ENCODE assay signal across 23 mouse cellular contexts in the genomic region with DNA sequence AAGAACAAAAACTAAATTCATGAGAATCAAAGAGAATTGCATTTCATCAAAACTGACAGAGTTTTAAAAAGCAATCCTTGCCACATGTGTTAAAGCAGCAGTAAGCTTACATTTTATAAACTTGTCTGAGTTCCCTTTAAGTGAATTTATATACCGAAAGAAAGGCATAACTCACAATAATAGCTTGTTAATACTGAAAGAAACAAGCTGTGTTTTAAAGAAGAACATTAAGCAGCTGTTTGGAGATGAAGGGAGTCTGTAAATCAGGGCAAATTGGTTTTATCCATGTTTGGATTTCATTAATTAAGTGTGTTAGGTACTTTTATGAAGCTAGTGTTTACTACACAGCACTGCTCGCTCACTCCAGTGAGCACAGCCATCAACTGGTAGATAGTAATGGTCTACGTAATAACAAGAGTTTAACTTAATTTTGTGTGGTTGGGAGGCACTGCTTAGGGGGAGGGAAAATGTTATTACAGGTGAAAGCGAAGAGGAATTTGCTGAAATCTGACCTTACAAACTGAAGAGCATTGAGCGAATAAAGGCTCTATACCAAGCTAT.
DNase-seq lines count a peak whose midpoint lies in the region; ATAC-seq lines count a peak whose summit lies in the region.
"Had no signal": no experiment of that assay in that cellular context is flagged by ENCODE, and none has a peak within 500 bp of the region (broad histone marks: within the 10 kb centered on the region; RNA-seq: fewer than 3 reads in every experiment).

No protein-coding gene starts in this region.

- WGBS in kidney, embryonic 15.5 days = 30% methylated on average over 5 of the region's 5 CpGs
- 49% methylated on average over 5 of the region's 5 CpGs for WGBS in lung, embryonic 15.5 days
- 67% methylated on average over 5 of the region's 5 CpGs for whole genome bisulfite sequencing in forebrain, embryonic 14.5 days

- H3K4me2 ChIP-seq in kidney, embryonic 15.5 days = no peak overlapping the region
- no peak overlapping the region for H3K4me2 ChIP-seq in lung, embryonic 15.5 days
- H3K4me2 ChIP-seq in forebrain, embryonic 14.5 days (ENCODE audit: low read length) = no peak overlapping the region
- H3K4me2 ChIP-seq: embryonic facial prominence, embryonic 15.5 days; forebrain, embryonic 15.5 days; heart, embryonic 13.5 days; hindbrain, embryonic 15.5 days had no signal

- H3K9me3 ChIP-seq in kidney, embryonic 15.5 days (replicated peaks) = no peaks in the 10 kb centered on the region
- no peaks in the 10 kb centered on the region for H3K9me3 ChIP-seq in lung, embryonic 15.5 days
- H3K9me3 ChIP-seq in forebrain, embryonic 14.5 days (replicated peaks; ENCODE audit: control insufficient read depth, low read length) = no peaks in the 10 kb centered on the region
- H3K9me3 ChIP-seq: embryonic facial prominence, embryonic 15.5 days; forebrain, embryonic 10.5 days; forebrain, embryonic 15.5 days; G1E; heart, embryonic 13.5 days; hindbrain, embryonic 15.5 days had no signal

- peak; percentile 87 for ATAC-seq in kidney, embryonic 15.5 days (replicated peaks; ENCODE audit: low FRiP score)
- peak; percentile 67; the same call in 1 of the 2 replicates for ATAC-seq in lung, embryonic 15.5 days (ENCODE audit: borderline replicate concordance, extremely low read depth, low FRiP score, low TSS enrichment)
- no peak for ATAC-seq in forebrain, embryonic 14.5 days
- ATAC-seq: CD4-positive, CD25-positive, alpha-beta regulatory T cell, adult 4 months; forebrain, embryonic 15.5 days had no signal

- no peak overlapping the region for H3K4me3 ChIP-seq in kidney, embryonic 15.5 days (replicated peaks)
- no peak overlapping the region for H3K4me3 ChIP-seq in lung, embryonic 15.5 days
- no peak overlapping the region for H3K4me3 ChIP-seq in forebrain, embryonic 14.5 days (ENCODE audit: low read depth, low read length)
- H3K4me3 ChIP-seq: embryonic facial prominence, embryonic 15.5 days; erythroblast, embryonic 14.5 days; forebrain, embryonic 10.5 days; forebrain, embryonic 15.5 days; heart, embryonic 13.5 days; hindbrain, embryonic 15.5 days had no signal

- DNase-seq in embryo, embryonic 11 days = peak; percentile 7
- DNase-seq in embryo, embryonic 10 days (ENCODE audit: low spot score) = no peak
- DNase-seq in kidney, adult 18-20 months = no peak
- DNase-seq in lung, postnatal 36 days = no peak
- peak; percentile 59 for DNase-seq in forelimb bud, embryonic 11.5 days (ENCODE audit: low read depth, low spot score)
- no peak for DNase-seq in forebrain, embryonic 14.5 days (ENCODE audit: low spot score)
- DNase-seq: adrenal gland, adult 8-10 months; B cell, adult 2 months; cerebellum, adult 11 months; cerebellum, adult 8-10 months; cerebellum, postnatal 14 days; gastrocnemius, postnatal 14 days; heart, postnatal 36 days had no signal

- peaks cover 5% of the 10 kb centered on the region; the same call in 1 of the 2 replicates for H3K4me1 ChIP-seq in kidney, embryonic 15.5 days
- H3K4me1 ChIP-seq in lung, embryonic 15.5 days = peaks cover 2% of the 10 kb centered on the region; the same call in 1 of the 2 replicates
- H3K4me1 ChIP-seq in forebrain, embryonic 14.5 days (ENCODE audit: control insufficient read depth, insufficient read depth, low read length) = no peaks in the 10 kb centered on the region
- H3K4me1 ChIP-seq: embryonic facial prominence, embryonic 15.5 days; forebrain, embryonic 15.5 days; heart, embryonic 13.5 days; hindbrain, embryonic 15.5 days had no signal

- no peaks in the 10 kb centered on the region for H3K27me3 ChIP-seq in kidney, embryonic 15.5 days
- no peaks in the 10 kb centered on the region for H3K27me3 ChIP-seq in lung, embryonic 15.5 days
- no peaks in the 10 kb centered on the region for H3K27me3 ChIP-seq in forebrain, embryonic 14.5 days (replicated peaks; ENCODE audit: control insufficient read depth, insufficient read depth, low read length)
- H3K27me3 ChIP-seq: embryonic facial prominence, embryonic 15.5 days; forebrain, embryonic 15.5 days; heart, embryonic 13.5 days; hindbrain, embryonic 15.5 days had no signal

- H3K36me3 ChIP-seq in kidney, embryonic 15.5 days = no peaks in the 10 kb centered on the region
- H3K36me3 ChIP-seq in lung, embryonic 15.5 days = no peaks in the 10 kb centered on the region
- H3K36me3 ChIP-seq in forebrain, embryonic 14.5 days (ENCODE audit: control insufficient read depth, insufficient read depth, low read length) = no peaks in the 10 kb centered on the region
- H3K36me3 ChIP-seq: forebrain, embryonic 10.5 days; G1E; heart, embryonic 13.5 days; hindbrain, embryonic 15.5 days had no signal

- H3K9ac ChIP-seq in kidney, embryonic 15.5 days = no peak overlapping the region
- no peak overlapping the region for H3K9ac ChIP-seq in lung, embryonic 15.5 days
- no peak overlapping the region for H3K9ac ChIP-seq in forebrain, embryonic 14.5 days (ENCODE audit: low read length)
- H3K9ac ChIP-seq: embryonic facial prominence, embryonic 15.5 days; forebrain, embryonic 15.5 days; heart, embryonic 13.5 days; hindbrain, embryonic 15.5 days had no signal

- peak overlapping the region; percentile 48; the same call in 1 of the 2 replicates for H3K27ac ChIP-seq in kidney, embryonic 15.5 days
- no peak overlapping the region for H3K27ac ChIP-seq in lung, embryonic 15.5 days
- no peak overlapping the region for H3K27ac ChIP-seq in forebrain, embryonic 14.5 days (ENCODE audit: low read depth, low read length)
- H3K27ac ChIP-seq: embryonic facial prominence, embryonic 15.5 days; forebrain, embryonic 10.5 days; forebrain, embryonic 15.5 days; heart, embryonic 13.5 days; hindbrain, embryonic 15.5 days had no signal

Comparison
In these comparisons a context has a peak if more than half of its experiments do, and no peak if none do; other contexts are left out.
1. DNase-seq: peak in embryo, embryonic 11 days (single experiment) and forelimb bud, embryonic 11.5 days (single experiment); none in embryo, embryonic 10 days (single experiment), kidney, adult 18-20 months (single experiment), lung, postnatal 36 days (single experiment) and forebrain, embryonic 14.5 days (single experiment).